In genomic region chr5:85586727-85587126, GRCm38 (mm10) we compare ENCODE assay signal across 8 mouse cellular contexts.
DNase-seq lines count a peak whose midpoint lies in the region; ATAC-seq and TF ChIP-seq lines count a peak whose summit lies in the region.

No protein-coding gene starts in this region.

- TF ChIP-seq CTCF in kidney, postnatal 0 days (IDR thresholded peaks at IDR 0.05; ENCODE audit: low read depth): peak; percentile 63

- H3K36me3 ChIP-seq in kidney, postnatal 0 days (ENCODE audit: insufficient read depth, low read length): no peaks in the 10 kb centered on the region

- no peak overlapping the region for H3K4me2 ChIP-seq in kidney, postnatal 0 days (ENCODE audit: low read length)

- no peaks in the 10 kb centered on the region for H3K27me3 ChIP-seq in kidney, postnatal 0 days (ENCODE audit: insufficient read depth, low read length)

- 28% methylated on average over 3 of the region's 3 CpGs for WGBS in kidney, postnatal 0 days

- no peak overlapping the region for H3K9ac ChIP-seq in kidney, postnatal 0 days (ENCODE audit: low read depth, low read length)

- no peak for ATAC-seq in kidney, postnatal 0 days (replicated peaks; ENCODE audit: low FRiP score, low read depth)
- 0 out of 2 replicates have a peak, but pooled peaks have one; percentile 26 for ATAC-seq in megakaryocyte progenitor cell, adult 5-6 weeks (replicated peaks; ENCODE audit: poor library complexity)

- no peaks in the 10 kb centered on the region for H3K9me3 ChIP-seq in kidney, postnatal 0 days (replicated peaks; ENCODE audit: low read length)

- no peak overlapping the region for H3K27ac ChIP-seq in kidney, postnatal 0 days

- peak; percentile 12 to 18 for DNase-seq in adrenal gland, adult 18-20 months (ENCODE audit: low spot score in 2 of 2)
- no peak for DNase-seq in adrenal gland, adult 2 months
- DNase-seq in kidney, postnatal 0 days (ENCODE audit: low spot score): peak; percentile 29
- DNase-seq in kidney, adult 11 months: no peak
- DNase-seq in NIH3T3 (ENCODE audit: low read depth): peak; percentile 62
- peak; percentile 29 for DNase-seq in forelimb bud, embryonic 11.5 days (ENCODE audit: low read depth, low spot score)
- DNase-seq in c-Kit-positive CD71-positive TER-119-positive erythroid progenitor cells, embryonic 14.5 days (ENCODE audit: low spot score): no peak

- H3K4me3 ChIP-seq in kidney, postnatal 0 days (replicated peaks; ENCODE audit: low read depth, low read length): no peak overlapping the region

- H3K4me1 ChIP-seq in kidney, postnatal 0 days (replicated peaks; ENCODE audit: insufficient read depth, low read length): no peaks in the 10 kb centered on the region

Comparison
In these comparisons a context has a peak if more than half of its experiments do, and no peak if none do; other contexts are left out.
1. DNase-seq: peak in adrenal gland, adult 18-20 months (2 of 2), kidney, postnatal 0 days (single experiment), NIH3T3 (single experiment) and forelimb bud, embryonic 11.5 days (single experiment); none in adrenal gland, adult 2 months (single experiment), kidney, adult 11 months (single experiment) and c-Kit-positive CD71-positive TER-119-positive erythroid progenitor cells, embryonic 14.5 days (single experiment).